Comparison of ENCODE assay signal across 8 mouse cellular contexts in genomic region chr4:56801907-56802668, GRCm38 (mm10). TPM values are rescaled to one million over a fixed set of nuclear protein-coding genes. Genes with fewer than 3 reads are reported as not detected.
DNase-seq lines count a peak whose midpoint lies in the region; ATAC-seq and TF ChIP-seq lines count a peak whose summit lies in the region.

TSS of gene Elp1 (minus strand) at chr4:56802331.
TSS of gene Fam206a (plus strand) at chr4:56802345.

- peak within 1 kb of the TSS; percentile 80 for H3K9ac ChIP-seq in hindbrain, postnatal 0 days (replicated peaks; ENCODE audit: low read length)

- intact Hi-C loops in gastrocnemius, adult 2 months (cut with DNase I) = no loop called here
- intact Hi-C loops in left cerebral cortex, adult 2 months (cut with DNase I) = no loop called here

- peak; percentile 98 for ATAC-seq in hindbrain, postnatal 0 days
- ATAC-seq in megakaryocyte, adult 5-6 weeks (ENCODE audit: poor library complexity, severe bottlenecking) = peak; percentile 95

- peak; percentile 89 for DNase-seq in WW6 (ENCODE audit: low read depth, low spot score)
- DNase-seq in cerebellum, postnatal 4 days (ENCODE audit: low spot score in 2 of 2) = peak; percentile 97 to 98
- DNase-seq in gastrocnemius, adult 2 months = peak; percentile 96
- DNase-seq in hindbrain, postnatal 0 days (ENCODE audit: low spot score) = peak; percentile 95
- DNase-seq in left cerebral cortex, adult 2 months (ENCODE audit: extremely low spot score in 1 of 2, low spot score in 2 of 2) = peak; percentile 96 to 99
- peak; percentile 97 to 99 for DNase-seq in right cerebral cortex, adult 2 months (ENCODE audit: low spot score in 2 of 2)
- peak; percentile 95 for DNase-seq in urinary bladder, postnatal 14 days (ENCODE audit: low spot score)

- H3K4me1 ChIP-seq in hindbrain, postnatal 0 days (ENCODE audit: insufficient read depth, low read length) = peaks cover 9% of the 10 kb centered on the region; the same call in 1 of the 2 replicates

- peaks cover 24% of the 10 kb centered on the region for H3K36me3 ChIP-seq in hindbrain, postnatal 0 days (ENCODE audit: insufficient read depth, low read length)

- H3K27me3 ChIP-seq in hindbrain, postnatal 0 days (ENCODE audit: insufficient read depth, low read length) = no peaks in the 10 kb centered on the region

- peak within 1 kb of the TSS; percentile 89 for H3K4me2 ChIP-seq in hindbrain, postnatal 0 days (ENCODE audit: low read depth, low read length)

- peak within 1 kb of the TSS; percentile 94 for H3K27ac ChIP-seq in gastrocnemius, adult 2 months
- H3K27ac ChIP-seq in hindbrain, postnatal 0 days = peak within 1 kb of the TSS; percentile 83
- H3K27ac ChIP-seq in left cerebral cortex, adult 2 months = peak within 1 kb of the TSS; percentile 92

- H3K9me3 ChIP-seq in hindbrain, postnatal 0 days (ENCODE audit: low read length) = no peaks in the 10 kb centered on the region

- peak within 1 kb of the TSS; percentile 77 for H3K4me3 ChIP-seq in gastrocnemius, adult 2 months
- H3K4me3 ChIP-seq in hindbrain, postnatal 0 days (ENCODE audit: low read length) = peak within 1 kb of the TSS; percentile 97
- peak within 1 kb of the TSS; percentile 71 for H3K4me3 ChIP-seq in left cerebral cortex, adult 2 months

- WGBS in hindbrain, postnatal 0 days = under 1% methylated on average over 72 of the region's 72 CpGs

- no peak for TF ChIP-seq CTCF in gastrocnemius, adult 2 months (IDR thresholded peaks at IDR 0.05)
- TF ChIP-seq CTCF in hindbrain, postnatal 0 days (IDR thresholded peaks at IDR 0.05; ENCODE audit: low read depth) = no peak; the same call in 1 of the 2 replicates
- TF ChIP-seq CTCF in left cerebral cortex, adult 2 months (IDR thresholded peaks at IDR 0.05) = no peak

RNA-seq across cellular contexts. Expression of gene Elp1, which starts in this region (rescaled TPM):
- 10 to 100 TPM; 21.2 to 27.4 TPM for total RNA-seq in gastrocnemius, adult 2 months (2021)
- total RNA-seq in hindbrain, postnatal 0 days (2014; rRNA removed) = 94.6 and 95.6 TPM in 2 replicates
- 41.6 and 44.2 TPM in 2 replicates for polyA plus RNA-seq in hindbrain, postnatal 0 days (2015; fragmentation: Nextera tagmentation; extraction: Ambion mirVana)
- total RNA-seq in left cerebral cortex, adult 2 months (2021) = 10 to 100 TPM; 54.3 to 63.2 TPM
- 34.6 and 35.3 TPM in 2 replicates for total RNA-seq in megakaryocyte, adult 5-6 weeks (2015)
- total RNA-seq in megakaryocyte, adult 5-6 weeks (2017) = 31.2 and 33.0 TPM in 2 replicates

RNA-seq across cellular contexts. Expression of gene Fam206a, which starts in this region (rescaled TPM):
- total RNA-seq in gastrocnemius, adult 2 months (2021) = 1 to 10 TPM; 1.6 to 2.0 TPM
- 9.1 and 9.6 TPM in 2 replicates for total RNA-seq in hindbrain, postnatal 0 days (2014; rRNA removed)
- 9.4 and 9.7 TPM in 2 replicates for polyA plus RNA-seq in hindbrain, postnatal 0 days (2015; fragmentation: Nextera tagmentation; extraction: Ambion mirVana)
- total RNA-seq in left cerebral cortex, adult 2 months (2021) = 10 to 100 TPM; 17.5 to 18.1 TPM
- 15.7 and 18.9 TPM in 2 replicates for total RNA-seq in megakaryocyte, adult 5-6 weeks (2015)
- total RNA-seq in megakaryocyte, adult 5-6 weeks (2017) = 5.7 and 6.6 TPM in 2 replicates

Comparison
In these comparisons a context has a peak if more than half of its experiments do, and no peak if none do; other contexts are left out.
1. Peak in every context shown above with its lines: DNase-seq, ATAC-seq, H3K4me3 ChIP-seq and H3K27ac ChIP-seq.